Mouse (Mus musculus): ENCODE measurements around the gene Slc16a2.

DNA sequence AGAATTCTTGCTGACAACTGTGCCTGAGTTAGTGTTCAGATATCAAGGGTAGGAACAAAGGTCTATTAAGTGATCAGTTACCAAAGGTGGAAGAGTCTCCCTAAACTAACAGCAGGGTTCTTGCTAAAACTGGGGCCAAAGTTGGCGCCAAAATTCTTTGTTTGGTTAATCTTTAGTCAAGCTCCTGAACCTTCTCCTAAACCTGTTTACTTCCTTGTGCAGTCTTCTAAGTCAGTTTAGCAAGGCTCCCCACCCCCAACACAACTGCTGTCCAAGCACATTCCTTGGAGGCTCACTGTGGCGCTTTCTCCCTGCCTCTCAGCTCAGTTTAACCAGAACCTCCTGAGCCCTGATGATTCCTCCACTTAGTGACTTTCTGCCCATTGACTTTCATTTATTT lies 168.8 kb downstream of the Slc16a2 start:
- TF ChIP-seq USF1 (IDR thresholded peaks at IDR 0.05; ENCODE audit: low read depth) (no peak), POLR2A (IDR thresholded peaks at IDR 0.05; ENCODE audit: insufficient read length, low read depth) (no peak), POLR2AphosphoS2 (IDR thresholded peaks at IDR 0.05; ENCODE audit: insufficient read length, low read depth) (no peak), E2F4 (IDR thresholded peaks at IDR 0.05; ENCODE audit: insufficient read depth) (no peak), TCF12 (IDR thresholded peaks at IDR 0.05; ENCODE audit: insufficient read depth, poor library complexity, severe bottlenecking) (no peak), CEBPB (IDR thresholded peaks at IDR 0.05; ENCODE audit: insufficient read depth, poor library complexity, severe bottlenecking) (no peak), MAX (IDR thresholded peaks at IDR 0.05; ENCODE audit: low read depth) (no peak), REST (IDR thresholded peaks at IDR 0.05; ENCODE audit: insufficient read depth, insufficient read length) (no peak), TCF3 (IDR thresholded peaks at IDR 0.05; ENCODE audit: insufficient read length, low read depth) (no peak), MYOD1 (IDR thresholded peaks at IDR 0.05; ENCODE audit: control insufficient read depth in 1 of 3, insufficient read length in 2 of 3, low read depth in 2 of 3) (no peak), SRF (IDR thresholded peaks at IDR 0.05; ENCODE audit: control insufficient read depth, insufficient read length, low read depth) (no peak), MYOG (IDR thresholded peaks at IDR 0.05; ENCODE audit: control insufficient read depth in 1 of 3, insufficient read depth in 1 of 3, insufficient read length in 2 of 3, low read depth in 2 of 3) (no peak)
